Mouse (Mus musculus) brain, embryonic 18.5 days (tissue): ENCODE measurements around the gene Ifnlr1.
A peak's percentile ranks its signal among the peaks of the same experiment; 100 is the strongest.
"Not testable (repeated sequence)": the region's sequence is repeated elsewhere in the genome, so short reads cannot be mapped to it uniquely, and the experiment has no call there.

Experiments
- DNase-seq: peaks from one replicate; pipeline ENCODE4 v3.0.0-alpha.2; 2012; ENCODE audit warnings: low read depth, low spot score

The Ifnlr1 gene

DNA sequence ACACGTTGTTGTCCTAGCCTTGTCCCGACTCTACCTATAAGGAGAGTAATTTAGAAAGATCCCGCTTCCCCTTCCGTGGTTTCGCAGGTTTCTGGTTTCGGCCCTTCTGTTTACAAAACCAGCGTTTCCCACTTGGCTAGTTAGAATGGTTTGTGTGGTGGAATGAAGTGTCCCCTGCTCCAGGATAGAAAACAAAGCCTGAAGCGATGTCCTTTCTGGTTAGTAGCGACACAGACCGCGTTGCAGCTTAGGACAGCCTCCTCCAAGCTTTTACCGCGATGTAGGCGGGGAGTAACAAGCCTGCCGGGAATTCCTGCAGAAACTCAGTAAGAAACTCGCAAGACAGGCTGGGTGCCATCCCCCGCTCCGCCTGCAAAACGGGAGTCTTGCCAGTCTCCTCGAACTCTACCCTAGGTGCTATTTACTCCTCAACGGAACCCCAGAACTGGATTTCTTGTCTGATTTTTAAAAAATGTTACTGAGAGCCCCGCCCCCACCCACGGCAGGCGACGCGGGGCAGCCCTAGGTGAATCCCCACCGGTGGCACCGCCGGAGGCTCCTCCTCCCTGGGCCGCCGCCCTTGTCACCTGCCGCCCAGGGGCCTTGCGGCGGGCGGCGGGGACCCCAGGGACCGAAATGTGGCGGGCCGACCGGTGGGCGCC, at the start of gene Ifnlr1:
Ifnlr1 (plus strand) TSS at position 382 of the 662 bp plus-strand sequence.
- DNase-seq: peak; percentile 28

DNA sequence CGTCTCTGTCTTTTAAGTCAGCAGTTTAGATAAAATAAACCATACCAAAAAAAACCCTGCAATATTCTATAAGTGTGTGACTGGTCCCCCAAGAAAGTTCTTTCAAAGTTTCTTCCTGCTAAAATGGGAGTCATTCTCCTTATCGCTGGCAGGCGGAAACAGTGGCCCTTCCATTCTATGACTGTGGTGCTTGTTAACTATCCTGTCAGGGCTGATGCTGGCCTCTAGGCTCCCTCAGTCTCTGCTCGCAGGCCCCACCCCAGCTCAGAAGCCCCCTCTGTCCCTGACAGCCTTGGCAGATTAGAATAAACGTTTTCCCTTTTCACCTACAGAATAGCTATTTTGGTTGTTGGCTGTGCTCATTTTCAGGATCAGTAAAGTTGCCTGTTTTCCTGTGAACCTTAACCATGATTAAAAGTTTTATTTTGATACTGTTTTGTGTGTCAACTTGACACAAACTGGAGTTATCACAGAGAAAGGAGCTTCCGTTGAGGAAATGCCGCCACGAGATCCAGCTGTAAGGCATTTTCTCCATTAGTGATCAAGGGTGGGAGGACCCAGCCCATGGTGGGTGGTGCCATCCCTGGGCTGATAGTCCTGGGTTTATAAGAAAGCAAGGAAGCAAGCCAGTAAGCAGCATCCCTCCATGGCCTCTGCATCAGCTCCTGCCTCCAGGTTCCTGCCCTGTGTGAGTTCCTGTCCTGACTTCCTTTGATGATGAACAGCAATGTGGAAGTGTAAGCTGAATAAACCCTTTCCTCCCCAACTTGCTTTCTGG, 44.6 kb upstream of the Ifnlr1 start:
- DNase-seq: not testable (repeated sequence)

DNA sequence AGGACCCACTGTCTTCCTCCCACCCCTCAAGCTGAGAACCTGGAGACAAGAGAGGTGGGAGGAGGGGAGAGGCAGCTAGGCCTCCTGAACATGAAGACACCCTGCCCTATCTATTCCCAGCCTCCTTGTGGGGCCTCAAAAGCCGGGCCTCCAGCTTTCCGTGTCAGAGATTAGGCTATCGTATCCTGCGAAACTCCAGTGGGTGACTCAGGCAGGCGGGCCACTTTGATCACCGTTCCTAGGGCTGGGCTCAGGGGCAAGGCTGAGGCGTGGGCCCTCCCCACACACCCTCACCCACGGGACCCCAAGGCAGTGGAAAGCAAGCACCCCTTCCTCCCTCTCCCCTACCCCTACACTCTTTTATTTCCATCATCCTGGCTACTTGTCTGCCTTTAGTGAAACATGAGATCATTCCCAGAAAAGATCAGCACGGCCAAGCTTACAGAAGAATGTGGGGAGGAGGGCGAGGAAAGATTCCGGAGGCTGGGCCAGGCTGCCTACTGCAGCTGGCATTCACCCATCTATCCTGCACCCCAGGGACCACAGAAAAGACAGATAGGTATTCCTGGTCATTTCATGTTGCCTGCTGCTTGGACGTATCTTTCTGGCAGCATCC, 41.0 kb upstream of the Ifnlr1 start:
- no peak for DNase-seq

DNA sequence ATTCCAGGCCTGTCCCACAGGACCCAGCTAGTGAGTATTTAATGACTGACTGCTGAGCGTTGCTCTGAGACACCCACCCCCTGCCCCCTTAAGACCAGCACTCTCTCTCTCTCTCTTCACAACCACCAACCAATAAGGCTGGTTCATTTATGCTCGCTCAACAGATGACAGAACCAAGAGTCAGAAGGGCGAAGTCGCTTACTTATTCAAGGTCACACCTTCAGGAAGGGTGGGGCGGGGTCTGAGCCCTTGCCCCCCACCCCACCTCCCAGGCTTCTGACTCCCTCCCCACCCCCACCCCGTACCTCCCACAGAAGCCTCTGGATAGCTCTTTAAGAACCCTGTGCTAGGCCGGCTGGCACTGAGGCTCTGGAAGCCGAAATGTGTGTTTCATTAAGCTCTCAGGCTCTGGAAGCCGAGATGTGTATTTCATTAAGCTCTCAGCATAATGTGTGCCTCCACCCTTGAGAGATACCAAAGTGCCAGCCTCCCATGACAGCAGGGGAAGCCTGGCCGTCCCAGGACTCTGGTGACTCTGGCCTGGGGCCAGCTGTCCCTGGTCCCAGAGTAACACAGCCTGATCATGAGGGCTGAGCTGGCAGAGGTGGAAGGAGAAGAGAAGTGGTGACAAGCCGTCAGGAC, 33.0 kb upstream of the Ifnlr1 start:
- DNase-seq: no peak

DNA sequence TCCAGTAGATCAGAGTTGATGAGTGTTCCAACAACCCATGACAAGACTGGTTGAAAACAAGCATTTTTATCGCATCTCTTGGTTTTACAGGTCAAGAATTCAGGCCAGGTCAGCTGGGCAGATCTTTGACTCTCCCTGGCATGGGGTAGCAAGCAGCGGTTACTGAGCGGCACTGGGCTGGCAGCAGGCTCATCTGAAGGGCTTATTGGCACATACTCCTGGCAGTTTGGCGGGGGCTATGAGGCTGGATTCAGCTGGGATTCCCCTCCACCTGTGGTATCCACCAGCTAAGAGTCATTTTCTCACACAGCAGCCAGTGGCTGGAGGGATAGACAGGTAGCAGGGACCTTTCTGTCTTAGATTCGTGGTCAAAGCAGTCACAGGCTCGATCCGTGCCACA, 32.1 kb upstream of the Ifnlr1 start:
- no peak for DNase-seq

DNA sequence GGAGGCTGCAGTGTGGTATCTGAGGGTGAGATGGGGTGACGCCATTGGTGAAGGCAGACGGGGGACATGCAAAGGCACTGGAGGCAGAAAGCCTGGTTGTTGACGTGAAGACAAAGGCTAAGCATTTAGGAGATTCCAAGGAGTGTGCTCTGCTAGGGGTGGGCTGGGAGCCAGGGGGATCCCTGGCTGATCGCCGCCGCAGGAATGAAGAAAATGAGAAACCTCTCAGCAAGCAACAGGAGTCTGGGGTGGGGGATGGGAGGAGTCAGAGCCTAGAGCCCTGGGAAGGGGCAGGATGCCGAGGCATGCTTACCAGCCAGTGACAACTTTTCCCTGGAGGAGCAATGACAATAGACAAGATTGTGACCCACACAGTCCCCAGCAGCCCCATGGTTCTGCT, 30.6 kb upstream of the Ifnlr1 start:
- DNase-seq: no peak

DNA sequence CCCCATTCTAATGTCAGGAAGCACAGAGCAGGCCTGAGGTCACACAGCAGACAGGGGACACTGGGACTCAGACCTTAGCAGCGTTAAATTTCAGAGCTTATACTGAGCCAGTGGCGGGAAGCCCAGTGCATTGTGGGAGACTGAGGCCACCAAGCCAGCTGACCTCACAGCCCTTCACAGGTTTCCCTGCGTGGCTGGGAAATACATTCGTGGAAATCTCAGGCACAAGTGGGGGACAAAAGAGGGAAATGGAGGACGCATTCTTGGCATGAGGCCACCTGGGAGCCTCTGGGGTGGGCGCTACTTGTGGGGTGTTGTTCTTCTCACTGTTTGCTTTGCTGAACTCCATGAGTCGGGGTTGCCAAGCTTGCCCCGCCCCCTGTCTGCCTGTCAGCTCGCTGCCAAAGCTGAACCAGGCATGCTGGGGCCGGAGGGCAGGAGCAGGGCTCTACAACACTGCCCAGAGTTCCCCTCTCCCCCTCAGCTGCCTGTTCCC, 29.9 kb upstream of the Ifnlr1 start:
- no peak for DNase-seq

DNA sequence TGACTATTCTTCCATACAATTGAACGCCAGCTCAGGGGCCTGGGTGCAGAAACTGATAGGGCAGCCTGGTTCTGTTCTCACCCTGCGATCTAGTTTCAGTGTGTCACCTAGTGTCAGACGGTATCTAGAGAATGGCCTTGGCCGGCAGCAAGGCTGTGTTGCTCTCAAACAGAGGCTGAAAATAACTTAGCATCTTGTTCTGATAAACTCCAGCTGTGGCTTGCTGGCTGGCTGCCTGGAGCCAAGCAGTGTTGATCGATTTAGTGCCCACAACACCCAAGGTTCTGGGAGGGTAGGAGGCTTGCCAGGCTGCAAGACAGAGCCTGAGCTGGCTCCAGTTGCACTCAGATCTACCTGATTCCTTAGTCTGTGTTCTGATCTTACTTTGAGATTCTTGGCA, 27.6 kb upstream of the Ifnlr1 start:
- no peak for DNase-seq

DNA sequence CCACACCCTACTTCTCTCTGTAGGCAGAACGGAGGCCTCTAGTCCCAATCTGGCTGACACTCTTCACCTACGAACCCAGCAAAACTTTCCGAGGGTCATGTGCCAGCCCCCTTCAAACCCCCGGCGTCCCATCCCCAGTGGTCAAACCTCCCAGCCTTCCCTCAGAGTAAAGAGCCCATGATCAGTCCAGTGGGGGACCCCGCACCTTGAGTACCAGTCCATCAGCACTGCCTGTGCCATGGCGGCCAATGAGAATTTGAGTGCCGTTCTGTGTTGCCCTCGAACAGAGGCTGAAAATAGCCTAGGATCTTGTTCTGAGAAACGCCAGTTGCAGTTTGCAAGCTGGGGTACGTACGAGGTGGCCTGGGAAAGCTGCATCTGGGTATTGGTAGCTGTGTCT, 27.2 kb upstream of the Ifnlr1 start:
- DNase-seq: no peak

DNA sequence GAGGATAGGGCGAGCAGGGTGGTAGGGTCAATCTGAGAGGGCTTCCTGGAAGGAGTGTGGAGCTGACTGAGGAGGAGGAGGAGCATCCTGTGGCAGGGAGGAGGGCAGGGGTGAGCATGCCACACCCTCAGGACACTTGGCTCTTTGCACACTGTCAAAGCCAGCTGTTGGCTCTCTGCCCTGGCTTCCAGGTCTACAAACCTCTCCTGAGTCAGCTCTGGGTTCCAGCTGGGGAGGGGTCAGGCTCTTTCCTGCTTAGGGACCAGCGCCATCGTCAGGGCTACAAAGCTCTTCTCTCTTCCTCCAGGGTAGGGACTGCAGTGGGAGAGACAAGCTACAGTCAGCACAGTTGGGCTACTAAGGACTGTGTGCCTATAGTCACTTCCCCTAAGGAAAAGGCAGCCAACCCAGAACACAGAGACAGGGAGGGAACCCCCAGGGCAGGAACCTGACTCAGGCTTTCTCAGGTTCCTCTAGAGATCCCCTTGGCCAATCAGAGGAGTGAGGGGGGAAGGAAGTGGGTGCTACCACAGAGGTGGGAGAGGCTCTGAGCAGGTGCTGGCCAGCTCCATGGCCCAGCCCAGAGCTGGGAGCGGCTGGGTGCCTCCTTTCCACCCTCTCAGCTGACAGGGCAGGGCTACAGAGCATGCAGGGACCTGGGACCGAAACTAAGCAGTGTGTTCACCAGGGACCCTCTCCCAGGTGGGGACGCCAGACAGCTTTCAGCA, 24.8 kb upstream of the Ifnlr1 start:
- no peak for DNase-seq

DNA sequence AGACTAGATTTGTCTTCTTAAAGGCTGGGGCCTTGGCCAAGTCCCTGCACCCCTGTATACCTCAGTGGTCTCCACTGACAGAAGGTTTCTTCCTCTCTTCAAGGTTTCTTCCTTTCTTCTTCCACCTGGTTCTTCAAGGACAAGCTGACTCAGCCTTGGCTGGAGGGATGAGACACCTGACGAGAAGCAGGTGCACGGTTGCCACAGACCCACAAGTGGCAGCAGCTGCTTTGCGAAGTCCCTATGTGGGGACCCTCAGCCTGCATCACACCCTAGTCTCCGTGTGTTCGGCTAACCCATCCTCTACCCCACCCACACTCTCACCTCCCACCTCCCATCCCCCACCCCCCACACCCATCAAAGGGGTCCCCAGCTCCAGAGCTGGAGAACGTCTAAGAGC, 24.1 kb upstream of the Ifnlr1 start:
- no peak for DNase-seq

DNA sequence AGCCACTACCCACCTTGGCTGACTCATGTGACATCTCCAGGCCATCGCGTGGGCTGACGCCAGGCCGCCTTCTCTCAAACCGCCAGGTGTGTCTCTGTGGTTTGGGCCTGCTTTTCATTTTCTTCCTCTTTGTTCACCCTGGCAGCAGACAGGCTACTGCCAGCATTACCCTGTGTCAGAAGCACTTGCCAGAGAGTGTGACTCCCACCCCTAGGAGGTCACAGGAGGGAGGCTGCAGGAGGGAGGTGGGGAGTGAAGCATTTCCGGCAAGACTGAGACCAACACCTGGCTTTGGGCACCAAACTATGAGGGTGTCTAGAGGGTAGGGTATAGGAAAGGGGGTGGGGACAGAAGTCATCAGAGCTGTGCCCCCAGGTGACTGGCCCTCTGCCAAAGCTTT, 21.4 kb upstream of the Ifnlr1 start:
- DNase-seq: no peak

DNA sequence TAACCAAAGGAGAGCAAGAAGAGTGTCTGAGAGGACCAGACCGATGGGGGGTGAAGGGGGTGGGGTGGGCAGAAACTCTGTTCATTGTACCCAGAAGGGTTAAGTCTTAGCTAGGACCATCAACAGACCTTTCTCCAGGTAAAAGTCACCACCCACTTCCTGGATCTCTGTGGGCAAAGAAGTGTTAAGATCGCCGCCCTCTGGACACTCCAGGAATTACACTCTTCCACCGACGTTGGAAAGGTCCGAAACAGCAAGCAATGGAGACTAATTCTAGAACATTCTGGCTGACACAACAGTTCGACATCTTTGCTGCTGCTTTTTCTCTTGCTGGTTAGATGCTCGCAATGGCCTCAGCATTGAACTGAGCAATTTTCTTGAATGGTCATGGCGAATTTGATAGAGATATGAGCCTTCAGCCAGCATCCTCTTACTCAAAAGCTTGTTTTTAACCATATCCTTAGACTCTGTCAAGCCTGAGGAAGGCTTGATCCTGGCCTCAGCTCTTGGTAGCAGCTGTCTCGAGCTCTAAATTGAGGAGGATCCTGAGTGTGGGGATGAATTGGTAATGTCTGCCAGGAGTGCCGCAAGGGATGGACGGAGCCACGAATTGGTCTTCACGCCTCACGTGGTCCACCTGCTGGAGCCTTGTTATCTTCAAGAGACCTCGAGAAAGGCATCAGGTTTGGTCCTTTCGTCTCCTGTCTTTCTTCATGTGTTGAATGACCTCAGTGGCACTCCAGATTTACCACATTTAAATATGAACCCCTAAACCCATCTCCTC, 19.7 kb upstream of the Ifnlr1 start:
- no peak for DNase-seq

DNA sequence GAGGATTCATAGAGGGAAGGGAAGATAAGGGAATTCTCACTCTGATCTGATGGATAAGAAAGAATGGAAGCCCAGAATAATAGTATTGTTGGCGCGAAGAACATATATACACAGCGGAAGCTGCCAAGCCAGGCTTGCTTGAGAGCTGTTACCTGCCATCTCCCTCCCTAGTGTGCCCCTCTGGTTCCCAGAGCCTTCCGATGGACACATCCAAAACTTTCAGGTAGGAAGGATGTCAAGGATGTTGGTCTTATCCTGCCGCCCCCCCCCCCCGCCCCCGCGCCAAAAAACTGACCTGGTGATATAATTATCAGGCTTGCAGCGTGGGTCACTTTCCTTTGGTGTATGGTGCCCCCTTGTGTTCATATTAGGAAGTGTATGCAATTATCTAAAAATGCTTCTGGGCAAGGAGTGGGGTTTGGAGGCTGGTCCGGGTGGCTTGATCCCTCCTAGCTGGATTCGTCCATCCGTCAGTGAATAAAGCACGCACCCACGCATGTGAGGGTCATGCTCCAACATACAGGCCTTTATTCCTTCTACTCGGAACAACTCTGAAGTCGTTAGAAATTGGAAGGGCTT, 18.7 kb upstream of the Ifnlr1 start:
- DNase-seq: no peak

DNA sequence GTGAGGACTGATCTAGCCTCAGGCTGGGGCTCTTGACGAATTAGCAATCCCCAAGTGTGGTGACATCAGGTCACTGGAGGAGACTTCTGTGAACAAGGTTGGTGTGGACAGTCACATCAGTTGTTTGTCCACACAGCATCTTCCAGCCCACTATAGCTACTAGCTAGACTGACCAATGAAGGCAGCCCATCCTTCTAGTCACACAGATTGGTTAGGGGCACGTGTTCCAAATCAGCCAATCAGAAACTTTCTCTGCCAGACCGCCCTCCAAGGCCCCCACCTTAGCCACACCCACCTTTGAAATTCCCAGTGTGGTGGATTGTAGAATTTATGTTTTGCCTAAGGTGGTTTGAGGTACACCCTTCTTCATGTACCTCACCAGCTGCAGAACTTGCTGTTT, 12.6 kb upstream of the Ifnlr1 start:
- DNase-seq: no peak

DNA sequence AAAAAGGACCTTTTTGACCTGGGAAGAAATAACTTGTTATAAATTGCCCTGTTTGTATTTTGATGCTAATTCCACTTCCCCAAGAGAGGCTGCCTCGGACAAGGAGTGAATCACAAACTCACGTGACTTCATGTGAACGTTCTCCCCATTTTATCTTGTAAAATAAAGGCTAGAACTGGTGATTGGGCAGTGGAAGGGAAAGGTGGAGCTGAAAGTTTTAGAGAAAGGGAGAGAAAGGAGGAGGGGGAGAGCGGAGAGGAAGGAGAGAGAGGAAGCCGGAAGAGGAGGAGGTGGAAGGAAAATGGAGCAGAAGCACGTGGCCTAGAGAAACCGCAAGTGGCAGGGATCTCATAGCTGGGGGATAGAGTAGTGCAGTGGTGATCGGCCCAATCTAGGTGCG, 11.1 kb upstream of the Ifnlr1 start:
- no peak for DNase-seq

DNA sequence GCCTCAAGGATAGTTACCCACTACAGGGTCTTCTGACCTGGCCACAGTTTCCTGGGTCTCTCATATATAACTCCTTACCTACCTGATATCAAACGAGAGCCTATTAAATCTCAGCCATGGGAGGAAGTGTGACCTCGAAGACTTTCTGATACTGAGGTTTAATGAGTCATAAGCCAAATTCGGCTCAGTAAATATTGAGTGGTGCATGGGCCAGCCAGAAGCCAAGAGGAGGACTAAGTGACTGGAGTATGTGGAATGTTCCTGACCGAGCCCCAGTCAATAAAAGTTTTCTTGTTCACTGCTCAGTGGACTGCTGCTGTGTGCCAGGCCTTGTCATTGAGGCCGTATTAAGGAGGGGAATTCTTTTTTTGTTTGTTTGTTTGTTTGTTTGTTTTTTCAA, 9.6 kb upstream of the Ifnlr1 start:
- no peak for DNase-seq

DNA sequence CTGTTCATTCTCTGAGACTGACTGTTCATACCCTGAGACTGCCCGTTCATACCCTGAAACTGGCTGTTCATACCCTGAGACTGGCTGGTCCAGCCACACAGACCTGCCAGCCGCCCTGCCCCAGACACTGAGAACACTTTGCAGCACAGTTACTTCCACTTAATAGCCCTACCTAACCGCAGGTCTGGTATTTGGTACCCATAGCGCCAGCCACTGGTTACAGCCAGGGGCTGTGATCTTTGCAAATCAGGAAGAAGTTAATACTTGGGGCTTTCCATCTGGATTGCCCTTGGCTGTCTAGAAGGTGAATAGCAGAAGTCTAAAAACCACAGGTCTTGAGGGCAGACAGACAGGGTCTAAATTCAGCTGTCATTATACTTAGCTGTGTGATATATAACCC, 6.8 kb upstream of the Ifnlr1 start:
- DNase-seq: no peak

DNA sequence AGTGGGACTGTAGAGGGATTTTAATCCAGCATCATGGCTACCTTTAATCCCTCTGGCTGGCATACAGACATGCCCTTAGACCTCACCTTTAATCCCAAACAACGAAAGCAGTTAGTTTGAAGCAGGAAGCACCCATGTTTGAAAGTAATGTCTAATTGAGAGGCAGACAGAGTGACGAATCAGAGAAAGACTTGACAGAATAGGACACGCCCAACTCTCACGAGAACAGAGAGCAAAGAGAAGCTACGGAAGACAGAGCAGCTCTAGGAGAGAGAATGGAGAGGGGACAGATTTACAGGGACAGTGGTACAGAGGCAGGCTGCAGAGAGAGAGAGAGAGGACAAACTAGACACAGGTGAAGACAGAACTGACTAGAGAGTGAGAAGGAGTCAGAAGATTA, 4.3 kb upstream of the Ifnlr1 start:
- no peak for DNase-seq

DNA sequence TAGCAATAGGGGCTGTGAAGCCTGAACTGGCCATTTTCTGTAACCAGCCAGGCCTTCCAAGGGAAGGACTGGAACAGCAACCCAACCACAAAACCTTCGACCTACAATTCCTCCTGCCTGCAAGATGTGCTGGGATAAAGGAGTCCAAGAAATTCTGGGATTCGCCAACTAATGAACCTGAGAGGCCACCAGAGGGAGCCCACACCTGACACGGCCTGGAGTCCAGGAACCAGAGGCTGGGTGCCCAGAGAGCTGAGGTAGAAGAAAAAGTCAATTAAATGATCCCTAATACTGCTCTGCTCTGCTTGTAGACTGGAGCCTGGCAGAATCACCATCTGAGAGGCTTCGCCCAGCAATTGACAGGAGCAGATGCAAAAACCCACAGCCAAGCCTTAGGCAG, 2.5 kb upstream of the Ifnlr1 start:
- DNase-seq: no peak

DNA sequence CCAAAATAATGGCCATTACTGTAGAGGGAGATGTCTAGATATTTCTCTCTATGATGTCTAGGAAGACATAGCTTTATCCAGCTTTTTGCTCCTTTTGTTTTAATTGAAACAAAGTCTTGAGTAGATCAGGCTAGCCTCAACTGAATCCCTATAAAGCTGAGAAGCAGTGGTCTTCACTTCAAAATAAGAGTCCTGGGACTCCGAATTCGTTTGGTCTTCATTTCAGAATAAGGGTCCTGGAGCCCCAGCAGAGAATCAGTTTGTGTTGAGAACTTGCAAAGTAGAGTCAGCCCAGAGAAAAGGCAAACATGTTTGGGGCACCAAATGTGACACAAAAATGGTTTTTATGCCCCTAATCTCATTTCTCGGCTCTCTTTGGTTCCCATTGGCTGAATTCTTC, 1.4 kb upstream of the Ifnlr1 start:
- no peak for DNase-seq
